Mouse (Mus musculus) liver, adult 2 months (tissue): Measurements from ENCODE around the gene Fam222a. TPM values are rescaled to one million over a fixed set of nuclear protein-coding genes. Genes with fewer than 3 reads are reported as not detected.

Experiments
- DNase-seq: peaks from one replicate; pipeline ENCODE4 v3.0.0-alpha.2; 2011; ENCODE audit warnings: low read depth, low spot score; ENCODE audit errors: extremely low read depth
- H3K27ac ChIP-seq: fragments of 200-500 bp; replicated peaks from 2 replicates; pipeline ENCODE4 v1.5.1; 2012; ENCODE audit warnings: low read depth, mild to moderate bottlenecking, control low read depth, inconsistent platforms, low read length; ENCODE audit not compliant: insufficient read depth
- H3K27me3 ChIP-seq: fragments of 200-500 bp; 2 replicates; pipeline ENCODE4 v1.6.1; 2012; ENCODE audit warnings: mild to moderate bottlenecking, moderate library complexity, low read length, inconsistent platforms; ENCODE audit not compliant: control insufficient read depth, insufficient read depth
- H3K36me3 ChIP-seq: fragments of 200-500 bp; 2 replicates; pipeline ENCODE4 v1.6.1; 2012; ENCODE audit warnings: low read length, inconsistent platforms; ENCODE audit not compliant: control insufficient read depth, insufficient read depth
- H3K4me1 ChIP-seq: fragments of 200-500 bp; 2 replicates; pipeline ENCODE4 v1.6.1; 2011; ENCODE audit warnings: low read length; ENCODE audit not compliant: control insufficient read depth, insufficient read depth
- H3K4me3 ChIP-seq: fragments of 200-500 bp; 2 replicates; pipeline ENCODE4 v1.5.1; 2011; ENCODE audit warnings: low read depth, mild to moderate bottlenecking, control low read depth, low read length, moderate library complexity; ENCODE audit not compliant: insufficient read depth
- H3K79me2 ChIP-seq: fragments of 200-500 bp; 2 replicates; pipeline ENCODE4 v1.6.1; 2012; ENCODE audit warnings: inconsistent platforms, mild to moderate bottlenecking, low read length, moderate library complexity; ENCODE audit not compliant: control insufficient read depth, insufficient read depth
- H3K9ac ChIP-seq: fragments of 200-500 bp; 2 replicates; pipeline ENCODE4 v1.6.1; 2012; ENCODE audit warnings: low read depth, mild to moderate bottlenecking, control low read depth, inconsistent platforms, low read length
- CTCF ChIP-seq: fragments of 200-500 bp; IDR thresholded peaks from 2 replicates; pipeline ENCODE4 v1.5.1; 2011; ENCODE audit warnings: low read depth, low read length, control low read depth
- POLR2A ChIP-seq: fragments of 200-500 bp; IDR thresholded peaks from 2 replicates; pipeline ENCODE4 v1.6.1; 2011; ENCODE audit warnings: low read length, control low read depth; ENCODE audit not compliant: insufficient read depth; ENCODE audit errors: extremely low read depth
- WGBS: fragments of 180-500 bp; shearing (Covaris S2); methylation state at CpG from one replicate; pipeline ENCODE4 v1.1.7; 2018; 5-methylcytosine and 5-hydroxymethylcytosine counted together
- polyA plus RNA-seq: library from polyadenylated mRNA; depleted of rRNA; stranded (reverse); fragments of >200 nt; gene quantifications from 2 replicates; pipeline ENCODE4 v1.2.3, GENCODE M21; 2012
- total RNA-seq: library from RNA; depleted of rRNA; stranded (reverse); fragments of >200 nt; gene quantifications from 2 replicates; pipeline ENCODE4 v1.2.3, GENCODE M21; 2014

Fam222a gene
- total and polyA plus RNA-seq, 2 experiments: 0.09 to 1.2 TPM

DNA sequence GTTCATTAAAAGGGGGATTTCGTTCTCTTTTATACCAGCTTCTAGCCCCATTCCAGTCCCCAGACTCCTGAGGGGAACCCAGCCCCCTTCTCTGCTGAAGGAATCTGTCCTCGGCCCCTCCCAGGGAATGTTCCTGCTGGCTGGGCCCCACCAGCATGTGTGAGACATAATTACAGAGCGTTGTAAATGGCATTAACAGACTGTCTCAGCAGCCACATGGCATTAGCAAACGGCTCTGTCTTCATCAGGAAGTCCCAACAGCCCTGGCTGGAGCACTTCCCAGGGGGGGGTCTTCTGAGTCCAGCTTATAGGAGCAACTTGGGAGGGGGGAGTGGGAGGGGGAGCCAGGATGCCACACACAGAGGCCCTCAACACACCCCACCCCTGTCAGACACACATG, 29.1 kb upstream of the Fam222a start:
- peaks cover 2% of the 10 kb centered on the region; the same call in 1 of the 2 replicates for H3K27me3 ChIP-seq
- no peak overlapping the region for H3K9ac ChIP-seq
- no peaks in the 10 kb centered on the region for H3K36me3 ChIP-seq
- H3K4me1 ChIP-seq: no peaks in the 10 kb centered on the region
- no peaks in the 10 kb centered on the region for H3K79me2 ChIP-seq
- TF ChIP-seq CTCF: no peak
- no peak for TF ChIP-seq POLR2A
- DNase-seq: no peak
- no peak overlapping the region for H3K4me3 ChIP-seq
- no peak overlapping the region for H3K27ac ChIP-seq
- WGBS: 78% methylated on average over 4 of the region's 4 CpGs

DNA sequence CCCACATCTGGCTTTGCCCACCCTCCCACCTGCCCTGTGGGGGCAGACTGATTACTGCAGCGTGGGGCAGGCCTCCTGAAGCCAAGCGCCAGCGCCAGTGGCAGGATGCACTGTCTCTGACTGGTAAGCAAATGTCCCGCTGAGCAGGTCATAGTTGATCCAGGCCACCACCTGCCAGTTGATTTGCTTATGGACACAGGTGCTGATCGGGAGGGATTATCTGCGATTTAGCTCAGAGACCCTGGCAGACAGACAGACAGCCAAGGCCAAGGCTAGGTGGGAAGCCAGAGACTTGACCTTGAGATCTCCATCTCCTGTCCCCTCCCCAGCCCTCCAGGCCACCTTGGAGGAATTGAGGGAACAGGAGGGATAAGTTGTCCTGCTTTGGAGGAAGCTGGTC, 28.1 kb upstream of the Fam222a start:
- H3K4me3 ChIP-seq: no peak overlapping the region
- TF ChIP-seq POLR2A (no peak), CTCF (no peak)
- WGBS: 86% methylated on average over 6 of the region's 6 CpGs
- H3K27ac ChIP-seq: no peak overlapping the region
- no peaks in the 10 kb centered on the region for H3K4me1 ChIP-seq
- H3K9ac ChIP-seq: no peak overlapping the region
- peaks cover 2% of the 10 kb centered on the region; the same call in 1 of the 2 replicates for H3K27me3 ChIP-seq
- no peaks in the 10 kb centered on the region for H3K36me3 ChIP-seq
- H3K79me2 ChIP-seq: no peaks in the 10 kb centered on the region
- no peak for DNase-seq

DNA sequence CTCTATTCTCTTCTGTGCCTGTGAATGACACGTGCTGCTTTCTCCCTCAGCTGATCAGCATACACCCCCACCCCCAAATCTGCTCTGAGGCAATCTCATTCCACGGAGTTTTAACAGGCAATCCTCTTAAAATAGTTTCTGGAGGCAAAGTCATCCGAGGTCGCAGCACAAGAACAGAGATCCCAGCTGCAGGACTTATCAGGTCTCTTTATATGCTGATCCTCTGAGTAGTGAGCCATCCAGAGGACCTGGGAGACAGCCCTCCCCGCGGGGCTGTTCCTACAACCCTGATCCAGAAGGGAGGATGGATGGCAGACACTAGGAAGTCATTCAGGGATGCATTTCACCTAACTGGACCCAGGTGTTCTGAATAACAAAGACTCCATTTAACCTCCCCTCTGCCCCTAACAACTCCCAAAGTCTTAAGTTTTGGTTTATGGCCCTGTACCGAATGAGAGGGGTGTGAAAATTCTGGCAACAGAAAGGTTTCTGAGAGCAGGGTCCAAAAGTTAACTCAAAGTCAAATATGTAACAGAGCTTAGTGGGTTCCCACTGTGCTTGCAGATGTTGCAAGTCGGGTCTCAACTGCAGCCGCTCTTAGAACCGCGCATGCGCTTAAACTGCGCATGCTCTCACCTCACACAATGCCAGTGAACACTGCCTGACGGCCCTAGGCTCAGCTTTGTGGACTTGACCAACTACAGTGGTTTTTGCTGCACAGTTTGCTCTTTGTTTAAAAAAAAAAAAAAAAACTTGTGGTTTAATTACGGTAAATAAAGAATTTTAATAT, 26.0 kb upstream of the Fam222a start:
- Histone ChIP-seq H3K36me3 (no peaks in the 10 kb centered on the region), H3K4me1 (no peaks in the 10 kb centered on the region), H3K9ac (no peak overlapping the region), H3K4me3 (no peak overlapping the region), H3K27me3 (peaks cover 2% of the 10 kb centered on the region; the same call in 1 of the 2 replicates), H3K27ac (no peak overlapping the region), H3K79me2 (no peaks in the 10 kb centered on the region)
- WGBS: 51% methylated on average over 15 of the region's 15 CpGs
- TF ChIP-seq POLR2A: no peak
- no peak for TF ChIP-seq CTCF
- DNase-seq: no peak

DNA sequence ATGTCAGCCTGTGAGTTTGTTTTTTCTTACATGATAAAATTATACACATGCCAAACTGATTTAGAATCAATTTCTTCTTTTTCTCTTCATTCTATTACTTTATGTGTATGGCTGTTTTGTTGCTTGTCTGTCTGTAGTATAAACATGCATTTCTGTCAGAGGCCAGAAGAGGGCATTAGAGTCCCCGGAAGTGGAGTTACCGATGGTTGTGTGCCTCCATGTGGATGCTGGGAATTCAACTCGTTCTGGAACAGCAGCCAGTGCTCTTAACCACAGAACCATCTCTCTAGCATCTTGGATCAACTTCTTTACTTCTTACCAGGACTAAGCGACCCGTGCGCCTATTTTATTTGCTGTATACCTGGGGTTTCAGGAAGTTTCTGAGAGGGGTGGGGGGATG, 24.2 kb upstream of the Fam222a start:
- 92% methylated on average over 6 of the region's 6 CpGs for WGBS
- no peak overlapping the region for H3K27ac ChIP-seq
- no peaks in the 10 kb centered on the region for H3K36me3 ChIP-seq
- H3K4me3 ChIP-seq: no peak overlapping the region
- no peaks in the 10 kb centered on the region for H3K79me2 ChIP-seq
- 0 out of 2 replicates have a peak, but pooled peaks cover under 1% of the 10 kb centered on the region for H3K4me1 ChIP-seq
- peaks cover 2% of the 10 kb centered on the region; the same call in 1 of the 2 replicates for H3K27me3 ChIP-seq
- DNase-seq: no peak
- H3K9ac ChIP-seq: no peak overlapping the region
- TF ChIP-seq POLR2A (no peak), CTCF (no peak)

- Histone ChIP-seq H3K4me3 (no peak overlapping the region), H3K27me3 (peaks cover 2% of the 10 kb centered on the region; the same call in 1 of the 2 replicates), H3K79me2 (no peaks in the 10 kb centered on the region), H3K9ac (no peak overlapping the region), H3K27ac (no peak overlapping the region), H3K36me3 (no peaks in the 10 kb centered on the region), H3K4me1 (0 out of 2 replicates have a peak, but pooled peaks cover 2% of the 10 kb centered on the region)
- DNase-seq: no peak
- 92% methylated on average over 4 of the region's 4 CpGs for WGBS
- TF ChIP-seq POLR2A: no peak
- no peak for TF ChIP-seq CTCF
Measured at GRCm38 (mm10) chr5:114544205-114544604, 23.6 kb upstream of the Fam222a start.

DNA sequence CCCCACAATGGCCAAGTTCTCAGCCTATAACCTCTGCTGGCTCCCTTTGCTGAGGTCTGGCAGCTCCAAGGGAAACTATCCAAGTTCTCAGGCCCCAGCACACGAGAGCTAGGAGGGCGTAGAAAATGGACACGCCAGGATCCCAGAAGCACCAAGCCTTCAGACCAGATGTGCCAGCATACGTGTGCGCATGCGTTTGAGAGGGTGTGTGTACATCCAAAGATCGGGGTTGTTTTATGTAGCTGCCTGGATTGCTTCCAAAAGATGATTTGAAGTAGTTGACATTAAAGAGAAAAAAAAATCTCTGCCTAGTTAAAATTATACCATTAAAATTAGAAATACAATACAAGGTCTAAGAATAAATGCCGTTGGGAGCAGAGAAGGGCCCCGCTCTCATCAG, 22.7 kb upstream of the Fam222a start:
- Histone ChIP-seq H3K27ac (no peak overlapping the region), H3K27me3 (no peaks in the 10 kb centered on the region), H3K4me3 (no peak overlapping the region), H3K36me3 (no peaks in the 10 kb centered on the region), H3K9ac (no peak overlapping the region), H3K79me2 (no peaks in the 10 kb centered on the region), H3K4me1 (0 out of 2 replicates have a peak, but pooled peaks cover 2% of the 10 kb centered on the region)
- no peak for TF ChIP-seq CTCF
- TF ChIP-seq POLR2A: no peak
- 76% methylated on average over 9 of the region's 9 CpGs for WGBS
- DNase-seq: no peak
